Mouse (Mus musculus): ENCODE data around the gene Clcn6.
A peak's percentile ranks its signal among the peaks of the same experiment; 100 is the strongest.

Clcn6 gene

GRCm38 (mm10) chr4:148040029-148040830 is 1.6 kb upstream of the Clcn6 start:
- no peak for DNase-seq (ENCODE audit: low spot score in 2 of 2)

- DNase-seq (ENCODE audit: low spot score in 2 of 2) = peak in 1 of 2 experiments; percentile 15
Measured at GRCm38 (mm10) chr4:148039254-148040028, 820 bp upstream of the Clcn6 start.

GRCm38 (mm10) chr4:148038079-148038599 is 482 bp downstream of the Clcn6 start:
- DNase-seq (ENCODE audit: low spot score in 2 of 2) = no peak

- DNase-seq (ENCODE audit: low spot score in 2 of 2) = no peak
Measured at GRCm38 (mm10) chr4:148035440-148035839, 3.2 kb downstream of the Clcn6 start.

GRCm38 (mm10) chr4:148033858-148034410 is 4.7 kb downstream of the Clcn6 start:
- no peak for DNase-seq (ENCODE audit: low spot score in 2 of 2)

- DNase-seq (ENCODE audit: low spot score in 2 of 2) = no peak
Measured at GRCm38 (mm10) chr4:148030506-148030905, 8.1 kb downstream of the Clcn6 start.

GRCm38 (mm10) chr4:148029297-148029696 is 9.3 kb downstream of the Clcn6 start:
- no peak for DNase-seq (ENCODE audit: low spot score in 2 of 2)

- DNase-seq (ENCODE audit: low spot score in 2 of 2) = no peak
Measured at GRCm38 (mm10) chr4:148024003-148024402, 14.6 kb downstream of the Clcn6 start.

GRCm38 (mm10) chr4:148018410-148018809 is 20.2 kb downstream of the Clcn6 start:
- DNase-seq (ENCODE audit: low spot score in 2 of 2) = no peak

- no peak for DNase-seq (ENCODE audit: low spot score in 2 of 2)
Measured at GRCm38 (mm10) chr4:148016981-148017380, 21.6 kb downstream of the Clcn6 start.

GRCm38 (mm10) chr4:148015418-148015817 is 23.2 kb downstream of the Clcn6 start:
- no peak for DNase-seq (ENCODE audit: low spot score in 2 of 2)

- no peak for DNase-seq (ENCODE audit: low spot score in 2 of 2)
Measured at GRCm38 (mm10) chr4:148012216-148012615, 26.4 kb downstream of the Clcn6 start.

- DNase-seq (ENCODE audit: low spot score in 2 of 2) = no peak
Measured at GRCm38 (mm10) chr4:148011332-148011731, 27.3 kb downstream of the Clcn6 start.

- DNase-seq (ENCODE audit: low spot score in 2 of 2) = no peak
Measured at GRCm38 (mm10) chr4:148009641-148010040, 29.0 kb downstream of the Clcn6 start.

- DNase-seq (ENCODE audit: low spot score in 2 of 2) = no peak
Measured at GRCm38 (mm10) chr4:148008412-148008811, 30.2 kb downstream of the Clcn6 start.

- DNase-seq (ENCODE audit: low spot score in 2 of 2) = no peak
Measured at GRCm38 (mm10) chr4:148004361-148004760, 34.3 kb downstream of the Clcn6 start.

GRCm38 (mm10) chr4:148001866-148002265 is 36.8 kb downstream of the Clcn6 start:
- DNase-seq (ENCODE audit: low spot score in 2 of 2) = no peak

- no peak for DNase-seq (ENCODE audit: low spot score in 2 of 2)
Measured at GRCm38 (mm10) chr4:148001013-148001789, 37.4 kb downstream of the Clcn6 start.

- no peak for DNase-seq (ENCODE audit: low spot score in 2 of 2)
Measured at GRCm38 (mm10) chr4:148000202-148000772, 38.3 kb downstream of the Clcn6 start, which contains the start of gene Nppa. Gene Nppa, plus strand, starts transcription at chr4:148000722.

GRCm38 (mm10) chr4:147995311-147995710 is 43.3 kb downstream of the Clcn6 start:
- no peak for DNase-seq (ENCODE audit: low spot score in 2 of 2)

GRCm38 (mm10) chr4:147993571-147994095 is 45.0 kb downstream of the Clcn6 start:
- no peak for DNase-seq (ENCODE audit: low spot score in 2 of 2)

Data from spleen, postnatal 14 days (tissue).